Mouse (Mus musculus): ENCODE data around the gene Lss.

Gene Lss

DNA sequence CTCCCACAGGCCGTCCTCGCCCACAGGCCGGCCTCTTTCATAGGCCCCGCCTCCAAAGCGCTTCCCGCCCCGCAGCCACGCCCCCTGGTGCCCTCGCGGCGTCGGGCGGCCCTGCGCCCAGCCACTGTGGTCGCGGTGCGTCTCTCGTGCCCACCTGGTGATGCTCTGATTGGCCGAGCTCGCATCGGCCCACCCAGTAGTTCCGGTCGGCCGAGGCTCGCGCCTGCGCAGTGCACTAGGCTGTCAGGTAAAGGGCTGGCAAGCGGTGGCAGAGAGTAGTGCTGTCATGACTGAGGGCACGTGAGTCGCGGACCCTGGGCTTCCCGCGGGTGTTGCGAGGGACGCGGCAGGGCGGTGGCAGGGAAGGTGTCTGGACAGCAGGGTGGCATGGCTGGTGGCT lies at the start of gene Lss:
Gene Lss (plus strand): TSS at position 214 of the 400 bp plus-strand sequence.
- peak; percentile 93 for DNase-seq (ENCODE audit: low spot score in 2 of 2)

GRCm38 (mm10) chr10:76486302-76486701 lies 45.1 kb upstream of the Lss start:
- no peak for DNase-seq (ENCODE audit: low spot score in 2 of 2)

- no peak for DNase-seq (ENCODE audit: low spot score in 2 of 2)
These were observed 43.1 kb upstream of the Lss start for GRCm38 (mm10) chr10:76488265-76488664.

DNA sequence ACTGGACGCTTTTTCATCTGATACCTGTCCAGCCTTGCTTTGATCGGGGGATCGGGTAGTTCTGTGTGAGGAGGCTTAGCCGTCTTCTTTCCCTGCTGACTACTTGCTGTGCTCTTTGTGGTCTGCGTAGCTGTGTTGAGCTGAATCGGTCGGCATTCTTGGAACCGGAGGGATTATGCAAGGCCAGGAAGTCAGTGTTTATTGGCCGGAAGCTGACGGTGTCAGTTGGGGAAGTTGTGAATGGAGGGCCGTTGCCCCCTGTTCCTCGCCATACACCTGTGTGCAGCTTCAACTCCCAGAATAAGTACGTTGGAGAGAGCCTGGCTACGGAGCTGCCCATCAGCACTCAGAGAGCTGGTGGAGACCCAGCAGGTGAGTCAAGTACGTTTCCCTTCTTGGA lies 42.2 kb upstream of the Lss start:
- no peak for DNase-seq (ENCODE audit: low spot score in 2 of 2)

GRCm38 (mm10) chr10:76493527-76493926 lies 37.9 kb upstream of the Lss start:
- DNase-seq (ENCODE audit: low spot score in 2 of 2), result no peak

- DNase-seq (ENCODE audit: low spot score in 2 of 2), result no peak
These were observed 35.9 kb upstream of the Lss start for GRCm38 (mm10) chr10:76495501-76495900.

DNA sequence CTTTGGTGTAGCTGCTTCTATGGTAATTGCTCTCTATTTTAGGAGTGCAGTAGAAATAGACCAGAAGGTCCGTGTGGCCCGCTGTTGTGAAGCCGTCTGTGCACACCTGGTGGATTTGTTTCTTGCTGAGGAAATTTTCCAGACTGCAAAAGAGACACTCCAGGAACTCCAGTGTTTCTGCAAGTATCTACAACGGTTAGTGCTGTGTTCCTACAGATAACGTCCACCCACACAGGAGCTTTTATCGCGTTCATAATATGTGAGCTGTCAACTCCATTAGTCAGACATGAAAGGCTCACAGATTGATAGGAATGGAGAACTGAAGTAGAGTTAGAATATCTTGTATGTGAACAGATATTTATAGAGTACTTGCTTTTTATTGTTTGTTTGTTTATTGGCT lies 35.0 kb upstream of the Lss start:
- DNase-seq (ENCODE audit: low spot score in 2 of 2), result no peak

DNA sequence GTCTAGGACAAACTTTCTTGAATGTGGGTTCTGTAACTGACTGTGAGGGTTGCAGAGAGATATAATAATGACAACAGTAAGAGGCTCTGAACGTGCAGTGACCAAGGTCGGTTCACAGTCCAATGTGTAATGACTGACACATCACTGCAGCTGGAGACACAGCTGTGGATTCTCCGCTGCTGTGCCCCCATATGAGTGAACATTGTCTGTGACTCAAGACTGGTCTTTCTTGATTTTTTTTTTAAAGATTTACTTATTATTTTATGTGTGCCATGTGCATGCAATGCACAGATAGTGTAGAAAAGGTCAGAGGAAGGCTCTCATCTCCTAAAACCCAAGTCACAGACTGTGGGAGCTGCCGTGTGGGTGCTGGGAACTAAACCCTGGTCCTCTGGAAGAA lies 33.9 kb upstream of the Lss start:
- DNase-seq (ENCODE audit: low spot score in 2 of 2), result no peak

- DNase-seq (ENCODE audit: low spot score in 2 of 2), result no peak
These were observed 27.0 kb upstream of the Lss start for GRCm38 (mm10) chr10:76504271-76504943.

DNA sequence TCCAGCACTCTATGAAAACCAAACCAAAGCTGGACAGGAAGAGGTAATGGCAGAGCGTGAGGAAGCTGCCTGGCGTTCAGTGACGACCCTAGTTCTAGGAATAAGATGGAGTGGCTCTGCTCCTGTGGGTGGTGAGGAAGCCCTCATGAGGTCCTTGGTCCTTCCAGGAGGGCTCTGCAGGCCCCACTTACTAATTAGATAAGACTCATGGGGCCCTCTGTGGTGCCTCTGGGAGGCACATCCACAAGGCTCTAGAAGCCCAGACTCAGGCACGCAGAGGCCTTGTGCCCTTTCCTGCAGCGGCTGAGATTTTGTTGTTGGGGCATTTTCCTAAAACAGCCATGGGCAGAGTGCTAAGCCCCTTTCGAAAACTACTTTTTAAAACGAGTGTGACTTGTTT lies 25.5 kb upstream of the Lss start:
- no peak for DNase-seq (ENCODE audit: low spot score in 2 of 2)

GRCm38 (mm10) chr10:76512965-76513583 lies 18.3 kb upstream of the Lss start:
- peak; percentile 34 to 50 for DNase-seq (ENCODE audit: low spot score in 2 of 2)

GRCm38 (mm10) chr10:76530922-76531321 lies 466 bp upstream of the Lss start:
- no peak for DNase-seq (ENCODE audit: low spot score in 2 of 2)

DNA sequence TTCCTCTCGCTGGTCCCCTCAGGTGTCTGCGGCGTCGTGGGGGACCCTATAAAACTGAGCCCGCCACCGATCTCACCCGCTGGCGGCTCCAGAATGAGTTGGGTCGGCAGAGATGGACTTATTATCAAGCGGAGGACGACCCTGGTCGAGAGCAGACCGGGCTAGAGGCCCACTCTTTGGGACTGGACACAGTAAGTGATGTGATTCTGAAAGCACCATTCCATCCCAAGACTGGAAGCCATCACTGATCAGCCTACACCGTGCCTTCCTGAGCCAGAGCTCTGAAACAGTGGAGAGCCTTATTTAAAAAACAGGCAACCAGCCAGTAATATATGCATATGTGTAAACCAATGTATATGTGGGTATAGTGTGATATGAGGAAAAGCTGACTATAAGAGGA lies 440 bp downstream of the Lss start:
- DNase-seq (ENCODE audit: low spot score in 2 of 2), result peak in 1 of 2 experiments; percentile 7

GRCm38 (mm10) chr10:76535526-76535925 lies 4.1 kb downstream of the Lss start:
- no peak for DNase-seq (ENCODE audit: low spot score in 2 of 2)

DNA sequence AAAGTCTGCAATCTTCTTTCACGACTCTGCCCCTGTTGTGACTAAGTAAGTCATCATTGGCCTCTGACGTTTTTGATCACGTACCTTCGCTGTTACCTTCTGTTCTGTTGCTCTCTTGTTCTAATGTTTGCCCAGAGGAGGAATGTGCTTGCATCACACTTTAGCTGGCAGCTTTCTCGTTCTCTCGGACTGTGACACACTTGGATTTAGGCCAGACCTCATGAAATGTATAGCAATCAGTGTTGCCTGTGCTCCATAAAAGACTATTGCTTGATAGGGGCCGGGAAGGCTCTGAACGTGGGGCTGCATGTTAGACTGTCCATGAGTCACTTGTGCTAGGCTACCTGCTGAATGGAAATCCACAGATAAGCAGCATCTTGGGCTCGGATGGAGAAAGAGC lies 6.2 kb downstream of the Lss start:
- DNase-seq (ENCODE audit: low spot score in 2 of 2), result no peak

GRCm38 (mm10) chr10:76541336-76542085 lies 10.1 kb downstream of the Lss start:
- no peak for DNase-seq (ENCODE audit: low spot score in 2 of 2)

GRCm38 (mm10) chr10:76542636-76543375 lies 11.4 kb downstream of the Lss start:
- no peak for DNase-seq (ENCODE audit: low spot score in 2 of 2)

DNA sequence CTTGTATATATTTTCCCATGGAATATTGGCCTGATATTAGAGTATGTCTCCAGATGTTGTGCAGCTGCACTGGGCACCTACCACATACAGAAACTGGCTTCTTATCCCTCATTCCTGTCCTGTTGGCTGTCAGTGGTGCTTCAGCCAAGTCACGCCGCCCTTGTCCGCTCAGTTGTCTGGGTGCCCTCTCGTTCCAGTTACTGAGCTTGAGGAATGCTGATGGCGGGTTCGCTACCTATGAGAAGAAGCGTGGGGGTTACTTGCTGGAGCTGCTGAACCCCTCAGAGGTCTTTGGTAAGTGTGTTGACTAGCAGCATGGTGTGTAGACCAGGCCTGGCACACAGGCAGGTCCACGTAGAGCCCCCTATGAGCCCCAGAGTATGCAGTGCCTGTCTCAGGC lies 15.2 kb downstream of the Lss start:
- no peak for DNase-seq (ENCODE audit: low spot score in 2 of 2)

GRCm38 (mm10) chr10:76548218-76548617 lies 16.8 kb downstream of the Lss start:
- no peak for DNase-seq (ENCODE audit: low spot score in 2 of 2)

DNA sequence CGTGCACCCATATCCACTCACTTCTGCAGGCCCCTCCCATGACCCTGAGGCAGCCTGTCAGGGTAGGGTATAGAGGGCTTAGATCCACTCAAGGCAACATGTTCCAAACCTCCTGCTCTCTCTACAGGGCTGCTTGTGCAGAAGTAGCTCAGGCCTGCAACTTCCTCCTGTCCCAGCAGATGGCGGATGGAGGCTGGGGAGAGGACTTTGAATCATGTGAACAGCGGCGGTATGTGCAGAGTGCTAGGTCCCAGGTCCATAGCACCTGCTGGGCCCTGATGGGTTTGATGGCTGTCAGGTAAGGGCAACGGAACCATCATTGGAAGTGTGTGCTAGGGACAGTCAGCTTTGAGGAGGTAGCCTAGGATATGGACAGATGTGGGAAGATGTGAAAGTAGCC lies 19.1 kb downstream of the Lss start:
- no peak for DNase-seq (ENCODE audit: low spot score in 2 of 2)

DNA sequence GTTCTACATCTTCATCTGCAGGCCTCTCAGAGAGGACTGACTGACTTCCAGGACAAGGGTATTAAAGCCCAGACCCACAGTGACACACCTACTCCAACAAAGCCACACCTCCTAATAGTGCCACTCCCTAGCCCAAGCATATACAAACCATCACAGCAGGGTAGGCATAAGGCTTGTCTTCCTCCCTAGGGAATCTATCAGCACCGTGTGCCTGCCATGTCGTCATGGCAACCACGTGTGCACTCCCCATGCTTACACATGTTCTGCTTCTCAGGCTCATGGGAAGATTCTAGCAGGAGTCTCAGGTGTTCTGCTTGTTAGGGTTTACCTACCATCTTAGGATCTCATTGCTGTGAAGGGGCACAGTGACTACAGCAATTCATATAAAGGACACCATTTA lies 20.2 kb downstream of the Lss start:
- no peak for DNase-seq (ENCODE audit: low spot score in 2 of 2)

DNA sequence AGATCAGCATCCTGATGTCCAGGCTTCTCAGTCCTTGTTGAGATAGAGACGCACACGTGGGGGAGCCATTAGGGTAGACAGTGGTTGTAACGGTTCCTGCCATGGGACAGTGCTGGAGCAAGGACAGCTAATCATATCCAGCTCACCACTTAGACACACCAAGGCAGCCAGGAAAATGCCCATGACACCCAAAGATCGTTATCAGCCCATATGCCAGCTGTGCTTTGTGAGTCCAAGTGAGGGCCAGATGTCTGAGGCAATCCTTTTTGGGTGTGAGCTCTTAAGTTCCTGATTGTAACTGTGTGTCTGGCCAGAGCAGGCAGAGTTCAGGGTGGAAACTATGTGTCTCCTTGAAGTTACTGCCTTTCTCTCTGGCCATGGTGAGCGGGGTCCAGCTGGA lies 22.7 kb downstream of the Lss start:
- DNase-seq (ENCODE audit: low spot score in 2 of 2), result no peak
